Mouse (Mus musculus): ENCODE results near the gene A230072I06Rik. TPM values are rescaled to one million over a fixed set of nuclear protein-coding genes. Genes with fewer than 3 reads are reported as not detected.

A230072I06Rik gene
- polyA plus RNA-seq, 1 experiment from 2014 or later: not detected

- Histone ChIP-seq H3K4me3 (replicated peaks; ENCODE audit: low read depth, low read length) (no peak overlapping the region), H3K27me3 (ENCODE audit: control insufficient read depth, insufficient read depth, low read length) (peaks cover 74% of the 10 kb centered on the region), H3K36me3 (ENCODE audit: control insufficient read depth, insufficient read depth, low read length) (no peaks in the 10 kb centered on the region), H3K4me1 (ENCODE audit: control insufficient read depth, insufficient read depth, low read length) (peaks cover 29% of the 10 kb centered on the region), H3K9ac (replicated peaks; ENCODE audit: low read length) (0 out of 2 replicates have a peak overlapping the region, but pooled peaks have one; percentile 5), H3K9me3 (ENCODE audit: control insufficient read depth, low read length) (no peaks in the 10 kb centered on the region), H3K27ac (replicated peaks; ENCODE audit: low read depth, low read length) (peak overlapping the region; percentile 77), H3K4me2 (ENCODE audit: low read length) (peak overlapping the region; percentile 34)
- DNase-seq (peak; percentile 80), ATAC-seq (ENCODE audit: low FRiP score, low TSS enrichment) (peak; percentile 52)
- WGBS: 11% methylated on average over 21 of the region's 21 CpGs
Measured at GRCm38 (mm10) chr8:12327707-12328471, 49.3 kb downstream of the A230072I06Rik start.

- H3K4me3 ChIP-seq (replicated peaks; ENCODE audit: low read depth, low read length): no peak overlapping the region
- no peaks in the 10 kb centered on the region for H3K9me3 ChIP-seq (ENCODE audit: control insufficient read depth, low read length)
- 58% methylated on average over 9 of the region's 9 CpGs for WGBS
- H3K27ac ChIP-seq (replicated peaks; ENCODE audit: low read depth, low read length): peak overlapping the region; percentile 39
- H3K9ac ChIP-seq (replicated peaks; ENCODE audit: low read length): 0 out of 2 replicates have a peak overlapping the region, but pooled peaks have one; percentile 5
- peaks cover 75% of the 10 kb centered on the region for H3K27me3 ChIP-seq (ENCODE audit: control insufficient read depth, insufficient read depth, low read length)
- no peak for ATAC-seq (ENCODE audit: low FRiP score, low TSS enrichment)
- peaks cover 29% of the 10 kb centered on the region for H3K4me1 ChIP-seq (ENCODE audit: control insufficient read depth, insufficient read depth, low read length)
- H3K36me3 ChIP-seq (ENCODE audit: control insufficient read depth, insufficient read depth, low read length): no peaks in the 10 kb centered on the region
- H3K4me2 ChIP-seq (ENCODE audit: low read length): peak overlapping the region; percentile 34
- DNase-seq: no peak
Measured at GRCm38 (mm10) chr8:12328476-12328875, 49.9 kb downstream of the A230072I06Rik start.

GRCm38 (mm10) chr8:12330066-12330465 is 51.4 kb downstream of the A230072I06Rik start:
- Histone ChIP-seq H3K27me3 (ENCODE audit: control insufficient read depth, insufficient read depth, low read length) (peaks cover 74% of the 10 kb centered on the region), H3K4me2 (ENCODE audit: low read length) (no peak overlapping the region), H3K36me3 (ENCODE audit: control insufficient read depth, insufficient read depth, low read length) (no peaks in the 10 kb centered on the region), H3K9me3 (ENCODE audit: control insufficient read depth, low read length) (no peaks in the 10 kb centered on the region), H3K27ac (replicated peaks; ENCODE audit: low read depth, low read length) (no peak overlapping the region), H3K4me3 (replicated peaks; ENCODE audit: low read depth, low read length) (no peak overlapping the region), H3K4me1 (ENCODE audit: control insufficient read depth, insufficient read depth, low read length) (peaks cover 21% of the 10 kb centered on the region), H3K9ac (replicated peaks; ENCODE audit: low read length) (no peak overlapping the region)
- ATAC-seq (ENCODE audit: low FRiP score, low TSS enrichment) (no peak), DNase-seq (no peak)
- 21% methylated on average over 8 of the region's 8 CpGs for WGBS

Other genes with a start within 250 kb of the A230072I06Rik start
- 3.4 and 3.8 TPM in 2 replicates for gene Sox1, start 116.5 kb downstream of the A230072I06Rik start, polyA plus RNA-seq (2014; fragmentation: Nextera tagmentation; extraction: Ambion mirVana)

All from midbrain, embryonic 14.5 days (tissue).